ENCODE assay signal across 8 mouse cellular contexts in the genomic region with DNA sequence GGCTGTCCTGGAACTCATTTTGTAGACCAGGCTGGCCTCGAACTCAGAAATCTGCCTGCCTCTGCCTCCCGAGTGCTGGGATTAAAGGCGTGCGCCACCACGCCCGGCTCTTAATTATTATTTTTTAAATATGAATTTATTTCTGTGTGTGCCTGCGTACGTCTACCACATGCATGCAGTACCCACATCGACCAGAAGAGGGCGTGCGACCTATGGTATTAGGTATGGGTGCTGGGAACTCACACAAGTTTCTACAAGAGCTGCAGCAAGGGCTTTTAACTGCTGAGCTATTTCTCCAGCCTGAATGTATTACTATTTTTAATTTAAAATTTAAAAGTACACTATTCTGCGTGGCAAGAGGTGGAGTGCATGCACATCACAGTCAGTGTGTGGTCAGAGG. TPM values are rescaled to one million over a fixed set of nuclear protein-coding genes. Genes with fewer than 3 reads are reported as not detected.
DNase-seq lines count a peak whose midpoint lies in the region; ATAC-seq and TF ChIP-seq lines count a peak whose summit lies in the region.
"Had no signal": no experiment of that assay in that cellular context is flagged by ENCODE, and none has a peak within 500 bp of the region (broad histone marks: within the 10 kb centered on the region; RNA-seq: fewer than 3 reads in every experiment).

No protein-coding gene starts in this region.

- H3K4me1 ChIP-seq in kidney, embryonic 14.5 days (ENCODE audit: control insufficient read depth, insufficient read depth, low read length), result peaks cover 7% of the 10 kb centered on the region; the same call in 1 of the 2 replicates
- H3K4me1 ChIP-seq in ES-E14 (ENCODE audit: control insufficient read depth in 2 of 2, insufficient read depth in 2 of 2, low read length in 2 of 2, poor library complexity in 1 of 2), result peaks cover 1 to 11% of the 10 kb centered on the region in 2 experiments; a peak in 3 of 4 replicates

- peak; percentile 38 for DNase-seq in kidney, adult 9 months
- peak; percentile 57 for DNase-seq in ES-E14 (ENCODE audit: low read depth, low spot score)
- peak; percentile 49 for DNase-seq in c-Kit-positive CD71-positive TER-119-positive erythroid progenitor cells, embryonic 14.5 days (ENCODE audit: low spot score)
- DNase-seq in retina, embryonic 14.5 days (ENCODE audit: low spot score), result peak; percentile 57

- no peak for ATAC-seq in kidney, embryonic 14.5 days (ENCODE audit: low FRiP score, low TSS enrichment)
- ATAC-seq in activated CD4-positive, CD25-positive, alpha-beta regulatory T cell, adult 4 months, result no peak
- no peak for ATAC-seq in erythroid progenitor cell, adult 5-6 weeks (replicated peaks; ENCODE audit: low FRiP score, poor library complexity, severe bottlenecking)

- no peak overlapping the region for H3K27ac ChIP-seq in kidney, embryonic 14.5 days (ENCODE audit: low read depth, low read length)
- H3K27ac ChIP-seq in ES-E14 (ENCODE audit: insufficient read depth, low read depth, low read length, poor library complexity, severe bottlenecking), result no peak overlapping the region

- H3K9me3 ChIP-seq in kidney, embryonic 14.5 days (ENCODE audit: control insufficient read depth, low read length), result no peaks in the 10 kb centered on the region
- H3K9me3 ChIP-seq in ES-E14 (ENCODE audit: control insufficient read depth, insufficient read depth, low read depth, low read length), result no peaks in the 10 kb centered on the region; the same call in 1 of the 2 replicates

- no peak overlapping the region for H3K4me2 ChIP-seq in kidney, embryonic 14.5 days (replicated peaks; ENCODE audit: low read depth, low read length)

- H3K4me3 ChIP-seq in kidney, embryonic 14.5 days (ENCODE audit: low read length), result no peak overlapping the region
- no peak overlapping the region for H3K4me3 ChIP-seq in ES-E14 (ENCODE audit: insufficient read depth in 1 of 2, low read depth in 1 of 2, low read length in 2 of 2, poor library complexity in 1 of 2, severe bottlenecking in 1 of 2)

- H3K36me3 ChIP-seq in kidney, embryonic 14.5 days (ENCODE audit: control insufficient read depth, insufficient read depth, low read length), result no peaks in the 10 kb centered on the region
- no peaks in the 10 kb centered on the region for H3K36me3 ChIP-seq in ES-E14 (ENCODE audit: control insufficient read depth, insufficient read depth, low read length, poor library complexity, severe bottlenecking)

- H3K27me3 ChIP-seq in kidney, embryonic 14.5 days (ENCODE audit: control insufficient read depth, insufficient read depth, low read length), result no peaks in the 10 kb centered on the region

- H3K9ac ChIP-seq in kidney, embryonic 14.5 days (ENCODE audit: low read depth, low read length), result no peak overlapping the region
- H3K9ac ChIP-seq in ES-E14 (ENCODE audit: insufficient read depth, low read depth, low read length, poor library complexity, severe bottlenecking), result no peak overlapping the region

- in situ Hi-C loops in ES-E14 (cut with MboI; ENCODE audit: low sequenced_read_pairs in 2 of 2, unreplicated experiment in 2 of 2), result no loop called here

- WGBS in kidney, embryonic 14.5 days, result 73% methylated on average over 12 of the region's 12 CpGs

TF ChIP-seq in ES-E14, 5 proteins besides CTCF, POLR2A, EP300 and RAD21:
- no peak for TF ChIP-seq MAFK (IDR thresholded peaks at IDR 0.05; ENCODE audit: insufficient read depth, low read depth, low read length)
- no peak for TF ChIP-seq HCFC1 (IDR thresholded peaks at IDR 0.05; ENCODE audit: borderline replicate concordance, insufficient read depth, low read length)
- no peak for TF ChIP-seq ZC3H11A (IDR thresholded peaks at IDR 0.05; ENCODE audit: borderline replicate concordance, low read depth, low read length)
- no peak for TF ChIP-seq CHD2 (IDR thresholded peaks at IDR 0.05; ENCODE audit: low read depth, low read length)
- no peak for TF ChIP-seq ZNF384 (IDR thresholded peaks at IDR 0.05; ENCODE audit: low read depth, low read length)
TF ChIP-seq in ES-E14: peak in this region for 0.

RNA-seq across cellular contexts. Expression of gene Klhl8, which starts 15.3 kb away (rescaled TPM):
- polyA plus RNA-seq in kidney, embryonic 14.5 days (2014; fragmentation: Nextera tagmentation; extraction: Ambion mirVana), result 6.8 and 13.3 TPM in 2 replicates
- 12.0 and 16.7 TPM in 2 replicates for total RNA-seq in ES-E14 (2012; rRNA removed)
- under 1 TPM; 0.44 to 0.88 TPM for polyA plus RNA-seq in activated CD4-positive, CD25-positive, alpha-beta regulatory T cell, adult 4 months (2017; shearing (Covaris generic))
- 0.42 TPM in 1 of 2 replicates, not detected in the other for total RNA-seq in erythroid progenitor cell, adult 5-6 weeks (2015; ENCODE audit: low replicate concordance)
- total RNA-seq in erythroid progenitor cell, adult 5-6 weeks (2017; ENCODE audit: low replicate concordance), result 0.53 TPM in 1 of 2 replicates, not detected in the other

RNA-seq across cellular contexts. Expression of gene Hsd17b13, which starts 50.8 kb away (rescaled TPM):
- 0.23 TPM in 1 of 2 replicates, not detected in the other for polyA plus RNA-seq in kidney, embryonic 14.5 days (2014; fragmentation: Nextera tagmentation; extraction: Ambion mirVana)
- not detected in 2 replicates for total RNA-seq in ES-E14 (2012; rRNA removed)
- not detected for polyA plus RNA-seq in activated CD4-positive, CD25-positive, alpha-beta regulatory T cell, adult 4 months (2017; shearing (Covaris generic))
- not detected in 2 replicates for total RNA-seq in erythroid progenitor cell, adult 5-6 weeks (2015; ENCODE audit: low replicate concordance)
- total RNA-seq in erythroid progenitor cell, adult 5-6 weeks (2017; ENCODE audit: low replicate concordance), result not detected in 2 replicates
- total RNA-seq: common myeloid progenitor, adult 5-6 weeks had no signal
